Mouse (Mus musculus): ENCODE data around the gene Ppm1n.
A peak's percentile ranks its signal among the peaks of the same experiment; 100 is the strongest.

The Ppm1n gene

DNA sequence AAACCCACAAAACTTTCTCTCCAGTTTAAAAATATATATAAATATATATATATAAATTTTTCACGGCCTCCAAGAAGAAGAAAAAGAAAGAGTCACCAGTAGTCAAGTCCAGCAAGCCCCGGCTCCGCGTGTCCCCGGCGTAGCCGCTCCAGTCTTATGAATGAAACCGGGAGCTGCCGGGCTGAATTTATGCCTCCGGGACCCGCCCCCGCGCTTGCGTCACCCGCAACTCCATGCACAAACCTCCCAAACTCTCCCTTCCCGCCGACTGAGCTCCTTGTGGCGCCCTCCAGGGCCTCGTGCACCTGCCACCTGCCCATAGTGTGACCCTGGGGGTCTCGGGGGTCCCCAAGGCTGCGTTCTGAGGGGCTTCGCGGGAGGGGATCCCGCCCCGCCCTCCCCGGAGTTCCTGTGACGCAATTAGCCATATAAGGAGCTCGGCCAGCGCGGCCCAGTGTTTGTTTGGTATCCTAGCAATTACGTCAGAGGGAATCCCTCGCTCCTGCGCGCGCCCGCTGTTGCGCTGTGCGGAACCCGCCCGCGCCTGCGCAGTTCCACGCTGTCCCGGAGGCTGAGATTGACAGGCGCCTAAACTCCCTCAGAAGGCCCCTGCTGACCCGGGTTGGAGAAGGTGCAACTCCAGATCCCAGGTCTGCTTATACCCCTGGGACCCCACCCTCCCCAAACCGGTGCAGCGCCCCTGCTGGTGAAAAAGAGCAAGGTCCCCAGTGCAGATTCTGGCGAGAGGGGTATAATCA lies 30.2 kb upstream of the Ppm1n start, which contains the start of gene Fosb:
Gene Fosb, minus strand, starts transcription at position 168 of the 758 bp plus-strand sequence.
- Histone ChIP-seq H3K36me3 (ENCODE audit: insufficient read depth, low read length) (no peaks in the 10 kb centered on the region), H3K27me3 (ENCODE audit: insufficient read depth, low read length) (peaks cover 48% of the 10 kb centered on the region), H3K4me3 (replicated peaks; ENCODE audit: low read length) (peak within 1 kb of the TSS; percentile 93), H3K9me3 (ENCODE audit: low read length) (no peaks in the 10 kb centered on the region), H3K4me1 (replicated peaks; ENCODE audit: low read depth, low read length) (peaks cover 35% of the 10 kb centered on the region)
- TF ChIP-seq POU5F1 (IDR thresholded peaks at IDR 0.05; ENCODE audit: borderline replicate concordance, low read length) (no peak), CTCF (conservative IDR thresholded peaks at IDR 0.05; ENCODE audit: low read length) (peak; percentile 29; the same call in 1 of the 2 replicates)

DNA sequence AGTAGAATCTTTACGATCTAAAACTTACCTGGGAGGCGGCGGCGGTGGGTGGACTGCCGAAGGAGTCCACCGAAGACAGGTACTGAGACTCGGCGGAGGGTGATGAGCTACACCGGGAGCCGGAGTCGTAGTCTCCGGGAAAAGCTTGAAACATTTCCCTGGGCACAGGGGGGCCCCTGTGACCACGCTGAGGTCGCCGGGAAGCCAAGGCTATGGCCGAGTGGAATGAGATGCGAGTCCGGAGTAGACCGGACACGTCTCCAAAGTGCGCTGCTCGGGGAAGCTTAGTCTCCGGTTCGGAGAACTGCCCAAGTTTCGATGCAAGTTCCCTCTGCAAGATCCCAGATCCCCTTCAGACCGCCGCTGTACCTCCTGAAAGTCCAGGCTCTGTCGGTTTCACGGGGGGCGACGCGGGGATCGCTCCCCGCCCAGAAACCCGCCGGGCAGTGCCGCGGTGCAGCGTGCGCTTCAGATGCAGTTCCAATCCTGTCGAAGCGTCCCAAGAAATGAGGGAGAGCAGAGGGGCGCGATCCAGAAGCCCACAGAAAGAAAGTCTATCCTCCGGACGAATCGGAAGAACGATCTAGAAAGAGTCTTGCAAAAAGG lies 29.5 kb upstream of the Ppm1n start:
- Histone ChIP-seq H3K9me3 (ENCODE audit: low read length) (no peaks in the 10 kb centered on the region), H3K27me3 (ENCODE audit: insufficient read depth, low read length) (peaks cover 54% of the 10 kb centered on the region), H3K36me3 (ENCODE audit: insufficient read depth, low read length) (no peaks in the 10 kb centered on the region), H3K4me1 (replicated peaks; ENCODE audit: low read depth, low read length) (peaks cover 42% of the 10 kb centered on the region), H3K4me3 (replicated peaks; ENCODE audit: low read length) (peak overlapping the region; percentile 93)
- TF ChIP-seq POU5F1 (IDR thresholded peaks at IDR 0.05; ENCODE audit: borderline replicate concordance, low read length) (no peak), NANOG (IDR thresholded peaks at IDR 0.05; ENCODE audit: borderline replicate concordance, low read length) (no peak), CTCF (conservative IDR thresholded peaks at IDR 0.05; ENCODE audit: low read length) (no peak)

DNA sequence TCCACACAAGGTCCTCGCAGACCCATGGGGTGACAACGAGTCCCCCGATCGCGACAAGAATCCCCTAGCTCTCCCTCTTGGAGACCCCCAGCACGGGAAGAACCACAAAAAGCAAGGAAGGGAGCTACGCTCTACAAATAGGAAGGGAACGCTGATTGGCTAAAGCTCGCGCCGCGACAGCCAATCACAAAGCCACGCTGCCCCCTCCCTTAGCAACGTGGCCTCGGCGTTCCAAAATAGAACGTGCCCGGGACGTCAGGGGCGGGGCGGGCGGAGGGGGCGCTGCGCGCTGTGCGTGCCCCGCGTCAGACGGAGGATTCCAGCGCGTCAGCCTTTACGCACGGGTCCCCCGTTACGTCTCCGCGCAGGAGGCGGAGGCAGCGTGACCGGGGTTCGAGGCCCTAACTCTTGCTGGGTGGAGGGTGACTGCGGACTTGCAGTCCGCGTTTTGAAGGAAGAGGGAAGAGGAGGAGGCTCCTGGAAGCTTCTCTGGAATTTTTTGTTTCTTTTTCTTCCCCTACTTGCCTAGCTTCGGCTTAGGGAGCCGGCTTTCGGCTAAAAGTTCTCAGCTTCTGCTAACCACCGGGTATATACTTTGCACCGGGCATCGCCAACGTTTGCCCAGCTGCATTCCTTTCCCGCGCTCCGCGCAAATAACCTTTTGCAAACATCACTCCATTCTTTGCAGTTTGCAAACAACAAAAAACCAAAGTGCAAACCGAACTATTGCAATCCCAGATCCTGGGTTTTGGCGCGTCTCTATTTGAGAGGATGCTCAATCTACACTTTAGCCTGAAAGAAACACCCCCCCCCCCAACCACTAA lies 28.8 kb upstream of the Ppm1n start:
- no peaks in the 10 kb centered on the region for H3K36me3 ChIP-seq (ENCODE audit: insufficient read depth, low read length)
- H3K4me3 ChIP-seq (replicated peaks; ENCODE audit: low read length), result peak overlapping the region; percentile 93
- TF ChIP-seq NANOG (IDR thresholded peaks at IDR 0.05; ENCODE audit: borderline replicate concordance, low read length) (no peak), POU5F1 (IDR thresholded peaks at IDR 0.05; ENCODE audit: borderline replicate concordance, low read length) (no peak), CTCF (conservative IDR thresholded peaks at IDR 0.05; ENCODE audit: low read length) (no peak)
- H3K27me3 ChIP-seq (ENCODE audit: insufficient read depth, low read length), result peaks cover 54% of the 10 kb centered on the region
- H3K4me1 ChIP-seq (replicated peaks; ENCODE audit: low read depth, low read length), result peaks cover 49% of the 10 kb centered on the region
- no peaks in the 10 kb centered on the region for H3K9me3 ChIP-seq (ENCODE audit: low read length)

DNA sequence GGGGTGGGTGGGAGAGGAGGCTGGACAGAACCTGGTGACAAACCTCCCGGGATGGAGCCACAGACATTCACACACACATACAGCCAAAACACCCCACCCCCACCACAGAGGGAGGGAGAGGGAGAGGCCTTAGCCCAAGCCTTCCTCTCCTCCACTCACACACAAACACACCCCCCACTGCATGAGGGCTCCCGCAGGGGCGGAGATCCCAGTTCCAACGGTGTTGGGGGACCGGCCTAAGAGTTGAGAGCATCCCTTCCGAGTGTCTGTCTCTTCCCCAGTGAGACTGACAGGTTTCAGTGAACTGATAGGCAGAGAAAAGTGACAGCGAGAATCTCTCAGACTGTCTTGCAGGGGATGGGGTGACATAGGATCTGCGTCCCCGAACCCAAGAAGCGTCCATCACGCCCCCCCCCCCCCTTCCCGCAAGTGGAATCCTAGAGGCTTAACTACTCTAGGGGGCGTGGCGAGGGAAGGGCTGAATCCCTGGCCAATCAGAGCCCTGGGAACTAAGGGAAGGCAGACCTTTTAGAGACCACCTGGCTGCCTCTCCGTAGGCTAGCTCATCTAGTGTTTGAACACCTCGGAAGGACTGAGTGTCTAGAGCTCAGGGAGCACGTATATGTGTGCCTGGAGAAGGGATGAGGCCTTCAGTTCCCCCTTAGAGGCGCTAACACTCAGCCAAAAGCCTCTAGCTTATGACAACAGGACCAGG lies 28.0 kb upstream of the Ppm1n start:
- no peak for TF ChIP-seq POU5F1 (IDR thresholded peaks at IDR 0.05; ENCODE audit: borderline replicate concordance, low read length)
- no peak for TF ChIP-seq CTCF (conservative IDR thresholded peaks at IDR 0.05; ENCODE audit: low read length)
- TF ChIP-seq NANOG (IDR thresholded peaks at IDR 0.05; ENCODE audit: borderline replicate concordance, low read length), result no peak
- peak overlapping the region; percentile 93 for H3K4me3 ChIP-seq (replicated peaks; ENCODE audit: low read length)
- H3K27me3 ChIP-seq (ENCODE audit: insufficient read depth, low read length), result peaks cover 52% of the 10 kb centered on the region
- H3K36me3 ChIP-seq (ENCODE audit: insufficient read depth, low read length), result no peaks in the 10 kb centered on the region
- peaks cover 55% of the 10 kb centered on the region for H3K4me1 ChIP-seq (replicated peaks; ENCODE audit: low read depth, low read length)
- no peaks in the 10 kb centered on the region for H3K9me3 ChIP-seq (ENCODE audit: low read length)

DNA sequence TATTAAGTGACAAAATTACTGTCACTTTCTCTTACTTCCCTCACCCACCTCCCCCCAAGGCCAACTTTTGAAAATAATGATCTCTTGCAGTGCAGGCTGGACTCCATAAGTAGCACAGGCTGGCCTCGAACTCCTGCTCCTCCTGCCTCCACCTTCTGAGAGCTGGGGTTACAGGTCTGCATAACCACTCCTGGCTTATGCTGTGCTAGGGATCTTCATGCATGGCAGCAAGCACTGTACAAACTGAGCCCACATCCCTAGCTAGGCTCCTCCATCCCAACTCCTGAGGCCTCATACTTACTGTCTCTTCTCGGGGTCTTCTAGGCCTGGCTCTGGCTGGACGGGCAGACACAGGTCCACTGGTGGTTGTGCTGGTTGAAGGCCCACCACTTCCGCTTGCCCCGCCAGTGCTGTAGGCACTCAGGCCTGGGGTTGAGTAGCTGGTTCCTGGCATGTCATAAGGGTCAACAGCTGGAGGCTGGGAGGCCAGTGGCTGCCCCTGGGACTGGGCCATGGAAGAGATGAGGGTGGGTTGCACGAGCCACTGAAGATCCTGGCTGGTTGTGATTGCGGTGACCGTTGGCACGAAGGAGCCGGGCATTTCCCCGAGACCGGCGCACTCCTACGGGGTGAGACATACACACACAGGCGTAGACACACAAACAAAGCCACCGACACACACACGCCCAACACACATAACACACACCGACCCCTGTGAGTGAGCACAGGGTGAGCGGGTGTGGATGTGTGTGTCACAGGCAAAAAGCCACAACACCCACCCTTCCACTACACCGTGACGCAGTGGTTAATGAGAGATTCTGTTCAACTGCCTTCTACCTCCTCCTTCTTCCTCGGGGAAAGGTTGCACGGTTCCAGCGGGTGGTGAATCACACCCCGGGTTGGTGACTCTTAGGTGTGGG lies 27.2 kb upstream of the Ppm1n start:
- Histone ChIP-seq H3K4me1 (replicated peaks; ENCODE audit: low read depth, low read length) (peaks cover 61% of the 10 kb centered on the region), H3K36me3 (ENCODE audit: insufficient read depth, low read length) (no peaks in the 10 kb centered on the region), H3K9me3 (ENCODE audit: low read length) (no peaks in the 10 kb centered on the region), H3K4me3 (replicated peaks; ENCODE audit: low read length) (peak overlapping the region; percentile 26; the same call in 1 of the 2 replicates), H3K27me3 (ENCODE audit: insufficient read depth, low read length) (peaks cover 61% of the 10 kb centered on the region)
- TF ChIP-seq POU5F1 (IDR thresholded peaks at IDR 0.05; ENCODE audit: borderline replicate concordance, low read length) (no peak), NANOG (IDR thresholded peaks at IDR 0.05; ENCODE audit: borderline replicate concordance, low read length) (no peak), CTCF (conservative IDR thresholded peaks at IDR 0.05; ENCODE audit: low read length) (no peak)

DNA sequence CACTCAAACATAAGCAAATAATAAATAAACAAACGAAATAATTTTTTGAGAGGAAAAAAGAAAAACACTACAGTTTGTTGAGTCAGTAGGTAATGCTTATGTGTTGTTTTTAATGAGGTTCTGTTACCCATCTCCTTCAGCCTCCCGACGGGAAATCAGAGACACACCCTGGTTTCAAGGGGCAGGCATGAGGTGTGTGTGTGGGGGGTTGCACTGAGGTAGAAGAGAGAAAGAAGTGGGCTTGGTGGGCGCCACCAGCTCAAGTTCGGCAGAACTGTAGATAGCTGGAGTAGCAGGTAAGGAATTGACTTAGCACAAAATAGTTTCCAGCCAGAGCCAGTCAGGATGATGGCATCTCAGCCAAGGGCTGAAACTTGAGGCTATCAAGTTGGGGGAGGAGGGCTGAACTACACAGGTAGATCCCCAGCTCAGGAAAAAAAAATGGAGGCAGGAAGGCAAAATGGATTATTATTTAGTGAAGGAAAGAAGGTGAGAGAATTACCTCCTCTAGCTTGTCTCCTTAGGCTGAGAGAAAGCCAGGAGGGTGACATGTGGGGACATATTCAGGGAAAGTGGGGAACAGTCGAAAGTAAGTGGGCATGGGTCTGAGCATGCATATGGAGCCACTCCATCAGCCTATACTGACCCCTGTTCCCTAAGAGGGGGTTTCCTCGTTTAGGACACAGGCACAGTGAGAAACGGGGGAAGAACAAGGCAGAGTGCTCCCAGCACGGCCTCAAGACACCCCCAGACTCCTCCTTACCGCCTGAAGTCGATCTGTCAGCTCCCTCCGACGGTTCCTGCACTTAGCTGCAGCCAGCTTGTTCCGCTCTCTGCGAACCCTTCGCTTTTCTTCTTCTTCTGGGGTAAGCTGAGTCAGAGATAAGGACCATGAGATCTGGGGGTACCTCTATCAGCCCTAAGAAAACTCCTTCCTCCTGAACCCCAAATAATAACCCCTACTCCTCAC lies 26.2 kb upstream of the Ppm1n start:
- Histone ChIP-seq H3K9me3 (ENCODE audit: low read length) (no peaks in the 10 kb centered on the region), H3K4me3 (replicated peaks; ENCODE audit: low read length) (no peak overlapping the region), H3K4me1 (replicated peaks; ENCODE audit: low read depth, low read length) (peaks cover 70% of the 10 kb centered on the region), H3K27me3 (ENCODE audit: insufficient read depth, low read length) (peaks cover 68% of the 10 kb centered on the region), H3K36me3 (ENCODE audit: insufficient read depth, low read length) (no peaks in the 10 kb centered on the region)
- no peak for TF ChIP-seq CTCF (conservative IDR thresholded peaks at IDR 0.05; ENCODE audit: low read length)

DNA sequence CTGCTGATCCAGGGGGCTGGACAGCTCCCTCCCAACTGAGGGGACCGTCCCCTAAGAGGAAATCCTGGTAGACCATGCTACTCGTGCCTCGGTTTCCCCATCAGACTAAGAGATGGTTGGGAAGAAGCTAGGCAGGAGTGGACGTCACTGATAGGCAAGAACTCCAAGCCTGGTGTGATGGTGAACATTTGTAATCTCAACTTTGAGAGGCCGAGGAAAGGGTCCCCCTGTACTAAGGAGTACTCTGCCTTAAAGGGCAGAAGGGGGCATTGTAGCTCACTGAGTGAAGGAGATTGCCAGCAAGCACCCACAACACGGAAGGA lies 25.5 kb upstream of the Ppm1n start:
- Histone ChIP-seq H3K27me3 (ENCODE audit: insufficient read depth, low read length) (peaks cover 68% of the 10 kb centered on the region), H3K4me3 (replicated peaks; ENCODE audit: low read length) (peak overlapping the region; percentile 66; the same call in 1 of the 2 replicates), H3K36me3 (ENCODE audit: insufficient read depth, low read length) (no peaks in the 10 kb centered on the region)

More for the DNA sequence above, 25.5 kb upstream of the Ppm1n start:
- no peaks in the 10 kb centered on the region for H3K9me3 ChIP-seq (ENCODE audit: low read length)
- TF ChIP-seq CTCF (conservative IDR thresholded peaks at IDR 0.05; ENCODE audit: low read length) (no peak), NANOG (IDR thresholded peaks at IDR 0.05; ENCODE audit: borderline replicate concordance, low read length) (no peak), POU5F1 (IDR thresholded peaks at IDR 0.05; ENCODE audit: borderline replicate concordance, low read length) (no peak)
- H3K4me1 ChIP-seq (replicated peaks; ENCODE audit: low read depth, low read length), result peaks cover 67% of the 10 kb centered on the region

All from E14TG2a.4 (cell line).